Mouse (Mus musculus): ENCODE data around the gene Rtn4.
"Not testable (repeated sequence)": the region's sequence is repeated elsewhere in the genome, so short reads cannot be mapped to it uniquely, and the experiment has no call there.

The Rtn4 gene

DNA sequence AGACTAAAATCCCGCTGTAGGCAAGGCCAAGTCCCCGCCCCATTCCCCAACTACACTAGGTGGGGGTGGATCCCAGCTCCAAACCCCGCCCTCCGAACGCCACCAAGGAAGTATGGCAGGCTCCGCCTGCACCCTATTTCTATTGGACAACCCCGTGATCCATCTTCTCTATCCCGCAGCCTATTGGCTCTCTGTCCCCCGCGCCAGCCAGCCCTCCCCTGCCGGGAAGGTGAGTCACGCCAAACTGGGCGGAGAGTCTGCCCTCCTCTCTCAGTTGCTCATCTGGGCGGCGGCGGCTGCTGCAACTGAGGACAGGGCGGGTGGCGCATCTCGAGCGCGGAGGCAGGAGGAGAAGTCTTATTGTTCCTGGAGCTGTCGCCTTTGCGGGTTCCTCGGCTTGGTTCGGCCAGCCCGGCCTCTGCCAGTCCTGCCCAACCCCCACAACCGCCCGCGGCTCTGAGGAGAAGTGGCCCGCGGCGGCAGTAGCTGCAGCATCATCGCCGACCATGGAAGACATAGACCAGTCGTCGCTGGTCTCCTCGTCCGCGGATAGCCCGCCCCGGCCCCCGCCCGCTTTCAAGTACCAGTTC is at the start of gene Rtn4:
Rtn4 (plus strand) TSS at position 265 of the 590 bp plus-strand sequence.
- DNase-seq (ENCODE audit: low read depth, low spot score), result peak; percentile 99

DNA sequence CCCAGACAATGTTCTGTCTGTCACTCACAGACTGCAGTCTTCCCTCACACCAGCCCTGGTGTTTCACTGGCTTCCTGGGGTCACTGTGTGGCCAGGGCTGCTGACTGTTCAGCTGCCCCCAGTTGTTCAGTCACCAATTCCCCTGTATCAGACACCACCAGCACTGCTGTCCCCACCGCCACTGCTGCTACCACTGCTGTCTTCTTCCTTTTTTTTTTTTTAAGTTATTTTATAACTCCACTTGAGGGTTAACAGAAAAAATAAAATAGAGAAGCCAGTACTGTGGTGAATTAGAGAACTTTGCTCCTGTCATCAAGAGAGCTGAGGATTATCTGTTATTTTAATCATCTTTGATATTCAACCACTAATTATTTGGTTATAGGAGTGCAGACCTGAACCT is 48.3 kb upstream of the Rtn4 start:
- DNase-seq (ENCODE audit: low read depth, low spot score), result no peak

DNA sequence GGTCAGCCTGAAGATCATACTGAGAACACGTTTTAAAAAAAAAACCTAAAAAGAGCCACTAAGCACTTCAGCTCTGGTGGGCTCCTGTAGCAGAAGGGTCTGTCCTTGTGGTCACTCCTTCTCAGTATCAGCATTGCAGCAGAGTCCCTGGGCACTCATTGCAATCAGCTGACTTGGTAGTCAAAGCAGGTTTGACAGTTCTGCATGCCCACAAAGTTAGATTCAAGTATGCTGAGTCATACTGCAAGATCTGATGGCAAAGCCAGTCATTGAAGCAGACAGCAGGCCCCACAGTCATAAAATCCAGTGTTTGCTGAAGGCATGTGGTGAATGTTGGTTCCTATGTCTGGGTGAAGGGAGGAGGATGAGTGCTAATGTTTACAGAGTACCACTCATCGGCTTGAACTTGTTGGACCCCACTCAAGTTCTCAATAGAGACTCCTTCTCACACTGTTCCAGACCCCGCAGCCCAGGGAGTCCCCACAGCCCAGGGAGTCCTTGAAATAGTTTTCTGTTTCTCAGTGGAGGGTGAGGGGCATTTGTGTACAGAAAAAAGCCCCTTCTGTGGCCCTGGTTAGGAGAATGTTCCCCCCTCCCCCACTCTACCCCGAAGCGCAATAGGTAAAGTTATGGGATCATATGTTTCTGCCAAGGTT is 47.2 kb upstream of the Rtn4 start:
- DNase-seq (ENCODE audit: low read depth, low spot score), result peak; percentile 77

DNA sequence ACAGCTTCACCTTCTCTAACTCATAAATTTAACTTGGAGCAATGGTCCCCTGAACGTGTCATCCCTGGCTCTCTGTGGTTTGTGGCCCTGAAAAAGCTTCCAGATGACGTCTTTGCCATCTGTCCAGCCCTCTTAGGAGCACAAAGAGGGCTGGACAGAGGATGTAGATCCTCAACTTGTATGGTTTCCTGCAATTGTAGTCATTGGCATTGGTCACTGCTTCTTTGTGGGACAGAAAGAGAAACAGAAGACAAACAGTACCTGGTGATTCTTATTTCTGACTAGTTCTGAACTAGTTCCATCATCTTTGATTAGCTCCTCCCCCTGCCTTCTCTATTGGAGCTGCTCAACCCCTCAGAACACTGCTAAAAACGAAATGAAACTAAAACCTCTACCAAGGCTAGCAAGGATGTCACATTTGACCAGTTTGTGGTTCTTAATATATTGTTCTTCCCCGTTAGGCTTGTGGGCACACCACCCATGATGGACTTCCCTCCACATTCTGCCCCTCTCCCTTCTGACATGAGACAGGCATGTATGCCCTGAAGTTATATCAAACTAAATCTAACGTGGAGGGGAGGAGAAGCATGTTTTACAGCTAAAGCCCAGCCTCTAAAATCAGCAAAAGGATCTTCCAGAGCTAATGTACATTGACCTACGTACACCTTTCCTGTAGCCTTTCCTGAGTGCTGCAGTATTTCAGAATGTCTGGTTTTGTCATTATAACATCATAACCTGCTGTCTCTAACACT is 45.0 kb upstream of the Rtn4 start:
- DNase-seq (ENCODE audit: low read depth, low spot score), result peak; percentile 46

DNA sequence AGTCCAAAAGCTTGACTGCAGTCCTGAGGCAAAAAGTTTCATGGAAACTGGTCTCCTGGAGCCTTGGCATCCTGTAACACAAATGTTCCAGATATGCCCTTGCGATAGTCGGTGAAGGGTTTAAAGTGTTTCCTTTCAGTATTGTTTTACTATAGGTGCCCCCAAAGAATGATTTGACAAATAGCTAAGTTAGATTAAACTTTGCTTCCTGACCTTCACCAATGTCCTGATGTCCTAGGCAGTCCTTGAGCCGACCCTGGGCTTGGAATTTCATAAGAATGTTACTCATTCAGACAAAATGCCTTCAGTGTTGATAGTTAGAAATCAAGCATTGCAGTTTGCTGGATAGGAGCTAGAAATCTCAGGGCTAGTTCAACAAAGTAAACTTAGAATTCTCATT is 37.4 kb upstream of the Rtn4 start:
- not testable (repeated sequence) for DNase-seq (ENCODE audit: low read depth, low spot score)

DNA sequence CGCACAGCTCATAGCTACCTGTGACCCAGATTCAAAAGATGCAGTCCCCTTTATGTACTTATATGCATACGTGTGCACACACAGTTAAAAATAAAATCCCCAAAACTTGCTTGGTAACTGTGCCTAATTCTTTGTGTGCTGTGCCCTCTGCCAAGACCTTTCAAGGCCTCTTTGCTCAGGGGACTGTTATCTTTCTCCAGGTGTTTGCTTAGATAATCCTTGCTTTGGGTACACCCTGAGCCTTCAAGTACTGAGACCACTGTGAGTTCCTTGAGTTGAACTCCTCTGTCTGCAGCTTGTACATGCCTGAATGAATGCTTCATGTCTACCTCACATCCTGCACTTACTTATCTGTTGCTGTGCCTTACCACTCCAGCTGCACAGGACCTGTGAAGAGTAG is 32.0 kb upstream of the Rtn4 start:
- DNase-seq (ENCODE audit: low read depth, low spot score), result no peak

DNA sequence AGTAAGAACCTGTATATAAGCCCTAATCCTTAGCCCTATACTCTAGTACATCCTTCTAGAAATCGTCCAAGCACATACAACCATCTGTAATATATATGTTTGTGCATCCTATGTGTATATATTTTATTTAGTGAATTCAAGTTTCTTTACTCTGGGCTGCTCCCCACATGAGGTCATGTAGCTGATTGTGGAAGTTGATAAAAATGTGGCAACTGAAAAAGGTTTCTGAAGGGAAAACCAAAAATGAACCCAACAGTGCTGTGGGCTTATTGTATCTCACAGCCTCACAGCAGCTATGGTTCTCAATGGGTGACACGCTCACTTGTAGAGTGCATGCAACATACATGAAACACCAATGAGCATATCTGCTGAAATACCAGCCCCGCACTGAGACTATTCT is 25.1 kb upstream of the Rtn4 start:
- no peak for DNase-seq (ENCODE audit: low read depth, low spot score)

DNA sequence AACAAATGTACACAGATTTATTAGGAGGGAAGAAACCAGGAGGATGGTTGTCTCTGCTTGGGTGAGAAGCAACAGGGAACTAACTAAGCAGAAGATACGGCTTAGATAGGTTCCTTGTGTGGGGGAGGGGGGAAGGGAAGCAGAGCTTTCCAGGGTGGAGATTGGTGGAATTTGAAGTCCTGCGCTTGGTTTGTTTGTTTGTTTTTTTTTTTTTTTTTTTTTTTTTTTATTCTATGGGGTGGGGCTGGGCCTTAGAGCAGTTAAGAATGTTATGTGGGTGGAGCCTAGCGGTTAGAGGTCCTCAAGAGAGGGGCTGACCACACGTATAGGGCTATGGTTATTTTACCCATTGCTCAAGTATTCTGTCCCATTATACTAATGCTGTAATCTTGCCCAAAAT is 23.0 kb upstream of the Rtn4 start:
- no peak for DNase-seq (ENCODE audit: low read depth, low spot score)

DNA sequence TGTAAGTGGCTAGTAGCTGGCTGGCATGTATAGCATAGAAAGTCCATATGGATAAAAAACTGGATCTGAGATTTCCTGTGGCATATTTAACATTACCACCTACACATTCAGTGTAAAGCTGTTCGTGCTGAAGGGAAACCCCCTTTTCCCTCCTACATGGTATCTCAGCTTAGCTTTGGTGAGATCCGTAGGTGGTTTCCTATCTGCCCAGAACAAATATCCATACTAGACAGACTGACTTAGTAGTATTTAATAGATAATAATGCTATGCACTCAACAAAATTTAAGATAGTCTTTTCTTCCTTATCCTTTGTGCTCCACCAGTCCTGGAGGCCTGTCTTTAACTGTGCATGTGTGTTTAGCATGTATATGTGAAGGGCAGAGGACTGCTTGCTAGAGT is 19.4 kb upstream of the Rtn4 start:
- DNase-seq (ENCODE audit: low read depth, low spot score), result no peak

DNA sequence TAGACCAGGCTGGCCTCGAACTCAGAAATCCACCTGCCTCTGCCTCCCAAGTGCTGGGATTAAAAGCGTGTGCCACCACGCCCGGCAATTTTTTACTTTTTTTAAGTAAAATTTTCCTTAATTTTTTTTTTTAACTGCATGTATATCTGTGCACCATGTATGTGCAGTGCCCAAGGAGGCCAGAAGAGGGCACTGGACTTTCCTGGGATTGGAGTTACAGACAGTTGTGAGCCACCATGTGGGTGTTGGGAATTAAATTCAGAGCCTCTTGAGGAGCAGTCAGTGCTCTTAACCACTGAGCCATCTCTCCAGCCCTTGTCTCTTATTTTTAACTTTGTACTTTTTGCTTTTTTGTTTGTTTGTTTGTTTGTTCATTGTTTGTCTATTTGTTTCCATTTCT is 16.0 kb upstream of the Rtn4 start:
- DNase-seq (ENCODE audit: low read depth, low spot score), result no peak

DNA sequence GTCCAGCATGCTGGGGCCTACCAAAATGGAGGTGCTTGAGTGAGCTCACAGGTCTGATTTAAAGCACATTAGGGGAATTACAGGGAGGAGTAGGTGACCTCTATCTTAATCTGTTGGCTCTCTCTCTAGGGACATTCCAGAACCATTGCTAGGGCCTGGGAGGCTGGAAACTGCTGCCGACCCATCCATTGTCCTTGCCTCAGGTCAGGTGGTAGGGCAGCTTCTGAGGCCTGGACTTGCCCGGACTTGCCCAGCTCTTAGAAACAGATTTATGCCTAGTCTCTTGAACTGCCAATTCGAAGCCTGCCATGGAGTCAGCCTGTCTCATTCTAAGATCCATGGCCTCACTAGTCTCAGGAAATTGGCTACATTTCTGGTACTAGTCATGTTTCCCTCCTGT is 12.8 kb upstream of the Rtn4 start:
- peak; percentile 49 for DNase-seq (ENCODE audit: low read depth, low spot score)

DNA sequence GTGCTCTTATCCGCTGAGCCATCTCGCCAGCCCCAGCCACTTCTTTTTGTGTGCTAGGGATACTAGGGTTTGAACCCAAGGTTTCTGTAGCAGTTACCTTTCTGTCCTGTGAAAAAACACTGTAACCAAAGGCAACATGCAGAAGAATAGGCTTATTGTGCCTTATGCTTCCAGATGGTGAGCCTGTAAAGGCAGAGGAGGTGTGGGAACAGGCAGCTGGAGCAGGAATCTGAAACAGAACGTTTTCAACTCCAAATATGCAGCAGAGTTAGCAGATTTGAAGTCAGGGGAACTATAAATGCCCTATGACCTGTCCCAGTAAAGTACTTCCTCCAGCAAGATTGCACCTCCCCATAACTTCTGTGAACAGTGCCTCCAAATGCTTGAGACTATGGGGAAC is 12.0 kb upstream of the Rtn4 start:
- DNase-seq (ENCODE audit: low read depth, low spot score), result no peak

DNA sequence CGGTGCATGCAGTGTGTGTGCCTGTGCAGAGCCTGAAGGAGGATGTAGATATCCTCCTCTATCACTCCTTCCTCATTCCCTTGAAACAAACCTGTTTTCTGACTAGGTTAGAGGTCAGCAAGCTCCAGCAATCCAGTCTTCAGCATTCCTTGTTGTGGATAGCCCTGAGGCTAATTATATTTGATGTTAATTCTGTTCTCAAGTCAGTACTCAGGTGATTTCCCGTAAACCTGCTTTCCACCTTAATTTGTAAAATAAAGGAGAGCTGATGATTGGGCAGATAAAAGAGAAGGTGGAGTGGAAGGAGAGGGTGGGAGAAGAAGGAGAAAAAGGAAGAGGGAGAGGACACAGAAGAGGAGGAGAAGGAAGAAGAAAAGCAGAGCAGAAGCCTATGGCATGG is 8.5 kb upstream of the Rtn4 start:
- DNase-seq (ENCODE audit: low read depth, low spot score), result no peak

DNA sequence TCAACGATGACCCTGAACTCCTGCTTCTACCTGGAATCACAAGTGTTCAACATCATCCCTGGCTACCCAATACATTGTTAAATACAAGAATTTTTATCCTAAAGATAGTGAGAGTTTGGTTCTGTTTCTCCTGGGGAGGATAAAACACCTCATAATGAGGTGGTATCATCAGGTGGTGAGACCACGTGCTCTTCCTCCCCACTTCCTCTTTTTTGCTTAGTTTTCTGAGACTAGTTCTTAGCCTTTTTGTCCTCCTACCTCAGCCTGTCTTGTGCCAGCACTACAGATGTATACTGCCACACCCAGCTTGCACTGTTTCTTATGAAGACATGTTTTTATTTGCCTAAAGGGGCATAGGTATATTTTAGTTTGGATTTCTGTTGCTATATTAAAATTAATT is 6.6 kb upstream of the Rtn4 start:
- no peak for DNase-seq (ENCODE audit: low read depth, low spot score)

DNA sequence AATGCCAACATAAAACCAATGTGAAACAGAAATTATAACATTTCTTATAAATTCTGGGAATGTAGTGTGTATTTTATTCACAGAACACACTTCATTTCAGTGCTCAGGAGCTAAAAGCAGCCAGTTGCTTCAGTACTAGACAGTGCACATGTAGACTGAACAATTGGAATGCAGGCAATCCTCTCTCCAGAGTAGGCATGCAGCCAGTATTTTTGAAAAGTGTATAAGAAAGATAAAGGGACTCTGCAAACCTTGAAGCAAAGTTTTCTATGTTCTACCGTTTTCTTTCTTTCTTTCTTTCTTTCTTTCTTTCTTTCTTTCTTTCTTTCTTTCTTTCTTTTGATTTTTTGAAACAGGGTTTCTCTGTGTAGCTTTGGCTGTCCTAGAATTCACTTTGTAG is 1.2 kb upstream of the Rtn4 start:
- DNase-seq (ENCODE audit: low read depth, low spot score), result peak; percentile 68

DNA sequence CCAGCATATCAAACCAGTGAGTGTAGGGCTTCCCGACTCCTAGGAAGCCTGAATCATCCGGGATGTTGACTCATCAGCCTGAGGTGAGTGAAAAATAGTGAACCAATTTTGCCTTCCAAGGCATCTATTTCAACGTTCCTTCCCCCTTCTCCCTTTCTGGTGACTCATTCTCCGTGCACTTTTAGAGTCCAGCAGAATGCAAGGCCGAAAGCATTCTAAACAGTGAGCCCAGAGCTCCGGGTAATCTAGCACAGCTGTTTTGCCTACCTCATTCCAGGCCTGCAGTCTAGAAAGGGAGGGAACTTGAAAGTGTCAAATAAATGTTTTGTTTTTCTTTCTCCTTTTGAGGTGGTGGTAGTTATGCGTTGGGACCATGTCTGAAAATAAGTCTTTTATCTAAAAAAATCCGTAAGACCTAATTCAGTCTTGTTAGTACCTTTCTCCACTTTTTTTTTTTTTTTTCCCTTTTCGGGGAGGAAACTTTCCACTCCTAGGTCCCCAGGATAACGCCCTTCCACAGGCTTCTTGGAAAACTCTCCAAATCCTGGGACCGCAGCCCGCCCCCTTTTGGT is 550 bp upstream of the Rtn4 start:
- DNase-seq (ENCODE audit: low read depth, low spot score), result peak; percentile 98

DNA sequence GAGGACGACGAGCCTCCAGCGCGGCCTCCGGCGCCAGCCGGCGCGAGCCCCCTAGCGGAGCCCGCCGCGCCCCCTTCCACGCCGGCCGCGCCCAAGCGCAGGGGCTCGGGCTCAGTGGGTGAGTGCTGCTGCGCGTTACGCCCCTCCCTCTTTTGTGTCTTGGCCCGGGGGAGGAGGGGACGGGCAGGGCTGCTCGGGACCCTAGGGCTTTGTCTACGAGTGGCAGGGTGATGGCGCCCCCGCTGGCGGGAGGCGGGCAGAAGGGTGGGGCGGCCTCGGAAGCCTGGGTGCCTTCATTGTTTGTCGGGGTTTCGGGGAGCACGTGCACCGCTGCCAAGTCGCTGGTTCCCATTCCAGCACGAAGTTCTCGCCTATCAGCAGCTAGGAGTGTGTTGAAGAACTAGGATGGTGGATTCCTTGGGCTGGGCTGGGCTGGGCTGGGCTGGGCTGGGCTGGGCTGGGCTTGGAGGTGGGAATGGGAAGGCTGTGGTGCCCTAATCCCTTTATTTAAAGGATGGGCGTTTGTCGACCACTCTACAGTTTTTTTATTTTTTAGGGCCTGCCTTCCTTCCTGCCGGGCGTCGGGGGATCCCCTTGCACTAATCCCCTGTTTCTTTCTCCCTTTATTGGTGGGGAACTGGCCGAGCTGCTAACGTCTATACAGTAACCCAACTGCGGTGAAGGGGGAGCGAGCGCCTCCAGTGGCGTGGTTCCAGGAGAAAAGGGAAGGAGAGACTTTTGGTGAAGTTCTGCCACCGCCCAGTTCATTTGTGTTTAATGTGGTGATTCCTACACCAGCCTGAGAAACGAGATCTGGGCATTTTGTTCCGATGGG is 1.0 kb downstream of the Rtn4 start:
- peak; percentile 89 for DNase-seq (ENCODE audit: low read depth, low spot score)

DNA sequence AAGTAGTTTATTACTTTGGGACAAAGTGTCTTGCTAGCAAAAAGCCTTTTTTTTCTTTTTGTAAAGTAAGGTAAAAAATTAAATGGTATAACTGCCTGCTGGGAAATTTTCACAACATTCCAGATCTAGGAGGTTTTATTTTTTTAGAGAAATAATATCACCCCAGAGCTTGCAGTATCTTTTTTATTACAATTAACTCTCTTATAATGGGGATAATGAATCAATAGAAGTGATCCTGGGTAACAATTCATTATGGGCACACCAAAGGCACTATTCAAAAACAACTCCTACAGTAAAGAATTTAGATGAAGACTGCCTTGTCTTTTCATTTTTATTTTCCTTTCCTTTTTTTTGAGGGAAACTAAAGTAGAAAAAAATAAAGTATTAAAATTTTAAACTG is 2.0 kb downstream of the Rtn4 start:
- no peak for DNase-seq (ENCODE audit: low read depth, low spot score)

DNA sequence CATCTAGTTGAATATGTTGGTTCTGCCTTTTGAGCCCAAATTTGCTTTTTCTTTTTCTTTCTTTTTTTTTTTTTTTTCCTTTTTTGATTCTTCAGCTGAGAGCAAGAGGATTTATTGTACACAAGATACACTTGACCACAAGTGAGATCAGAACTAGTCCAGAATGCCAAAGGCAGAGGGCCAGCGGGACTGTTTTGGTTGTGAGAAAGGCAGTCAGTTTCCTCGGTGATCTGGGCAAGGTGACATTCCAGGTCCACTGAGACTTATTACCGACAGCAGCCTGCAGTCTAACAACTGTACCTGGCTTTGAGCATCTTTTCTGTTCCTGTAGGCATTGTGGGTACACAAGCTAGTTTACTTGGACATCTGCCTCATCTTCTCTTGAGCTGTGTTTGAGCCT is 10.0 kb downstream of the Rtn4 start:
- peak; percentile 34 for DNase-seq (ENCODE audit: low read depth, low spot score)

DNA sequence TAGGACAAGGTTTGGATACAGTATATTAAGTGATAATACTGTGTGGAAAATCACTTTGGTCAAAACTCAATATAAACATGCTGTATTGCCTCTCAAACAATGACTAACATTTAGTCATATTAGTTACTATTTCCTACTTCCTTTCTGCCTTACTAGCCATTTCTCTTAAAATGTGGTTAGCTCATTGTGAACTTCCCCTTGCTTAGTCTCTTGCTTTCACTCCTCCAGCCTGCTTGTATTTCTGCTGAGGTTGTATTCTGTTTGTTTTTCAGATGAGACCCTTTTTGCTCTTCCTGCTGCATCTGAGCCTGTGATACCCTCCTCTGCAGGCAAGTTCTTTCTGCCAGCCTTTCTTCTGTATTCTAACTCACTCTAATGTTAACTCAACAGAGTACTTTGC is 12.5 kb downstream of the Rtn4 start:
- peak; percentile 25 for DNase-seq (ENCODE audit: low read depth, low spot score)

DNA sequence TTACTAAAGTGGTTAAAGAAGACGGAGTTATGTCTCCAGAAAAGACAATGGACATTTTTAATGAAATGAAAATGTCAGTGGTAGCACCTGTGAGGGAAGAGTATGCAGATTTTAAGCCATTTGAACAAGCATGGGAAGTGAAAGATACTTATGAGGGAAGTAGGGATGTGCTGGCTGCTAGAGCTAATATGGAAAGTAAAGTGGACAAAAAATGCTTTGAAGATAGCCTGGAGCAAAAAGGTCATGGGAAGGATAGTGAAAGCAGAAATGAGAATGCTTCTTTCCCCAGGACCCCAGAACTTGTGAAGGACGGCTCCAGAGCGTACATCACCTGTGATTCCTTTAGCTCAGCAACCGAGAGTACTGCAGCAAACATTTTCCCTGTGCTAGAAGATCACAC is 14.1 kb downstream of the Rtn4 start:
- DNase-seq (ENCODE audit: low read depth, low spot score), result no peak

DNA sequence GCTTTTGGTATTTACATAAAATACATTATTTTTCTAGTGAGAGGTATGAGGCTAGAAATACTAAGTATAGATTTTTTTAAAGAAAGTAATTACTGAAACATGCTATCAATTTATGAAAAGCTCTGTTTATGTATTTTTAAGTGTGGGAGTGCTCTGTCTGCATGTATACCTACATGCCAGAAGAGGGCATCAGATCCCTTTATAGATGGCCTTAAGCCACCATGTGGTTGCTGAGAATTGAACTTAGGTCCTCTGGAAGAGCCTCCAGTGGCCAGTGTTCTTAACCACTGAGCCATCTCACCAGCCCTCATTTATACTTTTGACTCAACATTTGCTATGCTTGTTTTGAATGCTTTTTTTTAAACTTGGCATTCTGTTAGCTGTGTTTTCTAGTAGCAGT is 16.8 kb downstream of the Rtn4 start:
- peak; percentile 41 for DNase-seq (ENCODE audit: low read depth, low spot score)
